Mouse (Mus musculus): ENCODE data around the gene Tox3.

Gene Tox3

GRCm38 (mm10) chr8:90241461-90241860, 106.7 kb downstream of the Tox3 start:
- DNase-seq (ENCODE audit: low spot score in 2 of 2): no peak

GRCm38 (mm10) chr8:90232501-90232900, 115.6 kb downstream of the Tox3 start:
- no peak for DNase-seq (ENCODE audit: low spot score in 2 of 2)

DNA sequence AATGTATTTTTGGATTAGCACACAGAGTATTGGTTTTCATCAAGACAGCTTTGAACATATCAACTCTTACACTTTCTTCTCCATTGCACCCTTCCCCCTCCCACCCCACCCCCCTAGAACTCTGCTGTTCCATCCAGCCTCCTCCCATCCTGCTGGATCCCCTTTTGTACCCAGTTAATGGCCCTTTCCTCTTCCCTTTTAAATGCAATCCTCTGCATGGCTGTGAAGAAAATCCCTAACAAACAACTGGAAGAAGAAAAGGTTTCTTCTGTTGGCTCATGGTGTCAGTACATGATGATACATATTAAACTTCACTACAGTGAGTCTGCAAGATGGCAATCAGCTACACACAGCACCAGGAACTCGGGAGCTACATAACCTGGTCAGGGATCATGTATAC, 124.0 kb downstream of the Tox3 start:
- DNase-seq (ENCODE audit: low spot score in 2 of 2): no peak

DNA sequence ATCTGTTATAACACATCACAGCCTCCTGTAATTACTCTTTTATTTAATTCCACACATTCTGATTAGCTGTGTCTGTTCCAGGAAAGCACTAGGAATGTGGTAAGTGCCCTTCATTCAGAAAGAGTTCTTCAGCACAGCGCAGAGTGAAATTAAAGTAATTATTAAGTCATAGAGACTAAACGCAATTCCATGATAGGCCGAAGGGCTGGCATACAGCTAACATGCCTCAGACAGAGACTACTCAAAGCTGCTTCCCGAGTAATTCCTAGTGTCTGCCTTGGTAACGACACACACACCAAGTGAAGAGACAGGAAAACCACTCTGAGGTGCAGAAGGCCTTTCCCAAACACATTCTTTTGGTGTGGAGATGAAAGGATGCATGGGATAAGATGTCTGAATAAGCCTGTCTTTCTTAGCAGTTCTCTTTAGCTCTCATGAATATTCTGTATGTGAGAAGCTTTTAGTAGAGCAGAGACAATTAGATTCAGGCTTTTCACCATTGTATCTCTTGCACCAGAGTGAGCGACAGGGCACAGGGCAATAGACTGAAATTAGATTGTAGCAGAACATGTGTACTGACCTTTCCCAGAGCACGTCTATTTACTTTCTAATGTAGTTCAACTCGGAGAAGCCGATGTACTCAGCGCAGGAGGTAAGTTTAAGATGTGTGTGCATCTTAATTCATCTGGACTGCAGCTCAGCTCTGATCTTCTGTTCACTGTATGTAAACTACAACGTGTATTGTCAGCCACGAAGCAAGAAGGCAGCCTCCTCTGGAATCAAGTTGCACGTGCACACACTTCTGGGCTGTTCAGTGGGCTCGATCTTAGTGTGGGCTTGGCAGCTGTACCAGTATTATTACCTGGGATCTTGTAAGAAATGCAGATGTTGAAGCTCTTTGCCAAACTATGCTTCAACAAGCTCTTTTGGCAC, 138.8 kb downstream of the Tox3 start:
- DNase-seq (ENCODE audit: low spot score in 2 of 2): no peak

Measured in spleen, postnatal 4 days (tissue).